Mouse (Mus musculus) hindlimb bud, embryonic 11.5 days (tissue): ENCODE data around the gene Mrpl28.
"Not testable (repeated sequence)": the region's sequence is repeated elsewhere in the genome, so short reads cannot be mapped to it uniquely, and the experiment has no call there.

Source experiments
- DNase-seq: peaks from one replicate; pipeline ENCODE4 v3.0.0-alpha.2; 2012; ENCODE audit warnings: low read depth, low spot score; ENCODE audit errors: extremely low spot score

Mrpl28 gene

GRCm38 (mm10) chr17:26123267-26123684 lies at the start of gene Mrpl28:
TSS of gene Mrpl28 (plus strand) at chr17:26123500.
- peak; percentile 99 for DNase-seq

GRCm38 (mm10) chr17:26075246-26075645 lies 48.1 kb upstream of the Mrpl28 start:
- no peak for DNase-seq

GRCm38 (mm10) chr17:26078851-26079250 lies 44.4 kb upstream of the Mrpl28 start:
- DNase-seq, result no peak

- DNase-seq, result no peak
Observed at GRCm38 (mm10) chr17:26080867-26081266, 42.4 kb upstream of the Mrpl28 start.

GRCm38 (mm10) chr17:26087059-26087564 lies 36.2 kb upstream of the Mrpl28 start:
- no peak for DNase-seq

- peak; percentile 88 for DNase-seq
Observed at GRCm38 (mm10) chr17:26089905-26090632, 33.2 kb upstream of the Mrpl28 start, which contains the start of gene Decr2. TSS of gene Decr2 (minus strand) at chr17:26090337.

GRCm38 (mm10) chr17:26094531-26095110 lies 28.7 kb upstream of the Mrpl28 start:
- no peak for DNase-seq

- no peak for DNase-seq
Observed at GRCm38 (mm10) chr17:26095121-26095740, 28.1 kb upstream of the Mrpl28 start, which contains the start of gene Nme4. TSS of gene Nme4 (minus strand) at chr17:26095602.

- DNase-seq, result no peak
Observed at GRCm38 (mm10) chr17:26098461-26098860, 24.8 kb upstream of the Mrpl28 start.

GRCm38 (mm10) chr17:26099316-26099715 lies 24.0 kb upstream of the Mrpl28 start:
- DNase-seq, result not testable (repeated sequence)

GRCm38 (mm10) chr17:26100166-26100565 lies 23.1 kb upstream of the Mrpl28 start:
- DNase-seq, result no peak

GRCm38 (mm10) chr17:26101478-26101877 lies 21.8 kb upstream of the Mrpl28 start:
- no peak for DNase-seq

- no peak for DNase-seq
Observed at GRCm38 (mm10) chr17:26105619-26106018, 17.7 kb upstream of the Mrpl28 start.

- no peak for DNase-seq
Observed at GRCm38 (mm10) chr17:26110156-26110555, 13.1 kb upstream of the Mrpl28 start.

GRCm38 (mm10) chr17:26111024-26111423 lies 12.3 kb upstream of the Mrpl28 start:
- no peak for DNase-seq

- DNase-seq, result no peak
Observed at GRCm38 (mm10) chr17:26111722-26112121, 11.6 kb upstream of the Mrpl28 start.

GRCm38 (mm10) chr17:26112751-26113150 lies 10.5 kb upstream of the Mrpl28 start:
- no peak for DNase-seq

- no peak for DNase-seq
Observed at GRCm38 (mm10) chr17:26113181-26113948, 9.9 kb upstream of the Mrpl28 start, which contains the start of gene Tmem8. TSS of gene Tmem8 (plus strand) at chr17:26113299.

- no peak for DNase-seq
Observed at GRCm38 (mm10) chr17:26114061-26114460, 9.2 kb upstream of the Mrpl28 start.

GRCm38 (mm10) chr17:26114461-26114860 lies 8.8 kb upstream of the Mrpl28 start:
- not testable (repeated sequence) for DNase-seq
